Mouse (Mus musculus) forebrain, embryonic 15.5 days (tissue): ENCODE measurements around the gene Lrrc23. TPM values are rescaled to one million over a fixed set of nuclear protein-coding genes. Genes with fewer than 3 reads are reported as not detected.
"Not testable (repeated sequence)": the region's sequence is repeated elsewhere in the genome, so short reads cannot be mapped to it uniquely, and the experiment has no call there.

Experiments
- ATAC-seq: fragments of 200-750 bp; cut with Nextera tagmentation; replicated peaks from 2 replicates; pipeline ENCODE4 v1.8.0; 2017; ENCODE audit warnings: mild to moderate bottlenecking, moderate TSS enrichment, moderate library complexity
- H3K27ac ChIP-seq: fragments of 300-500 bp; sonication (generic); replicated peaks from 2 replicates; pipeline ENCODE4 v1.5.1; 2015; ENCODE audit warnings: mild to moderate bottlenecking, inconsistent platforms
- H3K27me3 ChIP-seq: fragments of 300-500 bp; sonication (generic); 2 replicates; pipeline ENCODE4 v1.6.1; 2015; ENCODE audit warnings: inconsistent platforms
- H3K36me3 ChIP-seq: fragments of 300-500 bp; sonication (generic); 2 replicates; pipeline ENCODE4 v1.6.1; 2015; ENCODE audit warnings: mild to moderate bottlenecking, inconsistent platforms
- H3K4me1 ChIP-seq: fragments of 300-500 bp; sonication (generic); 2 replicates; pipeline ENCODE4 v1.6.1; 2015; ENCODE audit warnings: inconsistent platforms
- H3K4me2 ChIP-seq: fragments of 300-500 bp; sonication (generic); replicated peaks from 2 replicates; pipeline ENCODE4 v1.6.1; 2015; ENCODE audit warnings: mild to moderate bottlenecking, inconsistent platforms
- H3K4me3 ChIP-seq: fragments of 300-500 bp; sonication (generic); 2 replicates; pipeline ENCODE4 v1.5.1; 2015; ENCODE audit warnings: mild to moderate bottlenecking, inconsistent platforms
- H3K9ac ChIP-seq: fragments of 300-500 bp; sonication (generic); replicated peaks from 2 replicates; pipeline ENCODE4 v1.6.1; 2015; ENCODE audit warnings: mild to moderate bottlenecking, inconsistent platforms
- H3K9me3 ChIP-seq: fragments of 300-500 bp; sonication (generic); 2 replicates; pipeline ENCODE4 v1.6.1; 2016; ENCODE audit warnings: inconsistent platforms
- WGBS: fragments of 180-500 bp; shearing (Covaris S2); methylation state at CpG from one replicate; pipeline ENCODE4 v1.1.7; 2015; ENCODE audit warnings: mixed read lengths; 5-methylcytosine and 5-hydroxymethylcytosine counted together
- polyA plus RNA-seq: library from polyadenylated mRNA; unstranded; fragments of >200 nt; fragmentation: Nextera tagmentation; extraction: Ambion mirVana; gene quantifications from 2 replicates; pipeline ENCODE4 v1.2.1, GENCODE M21; 2015

The Lrrc23 gene
- polyA plus RNA-seq, 1 experiment from 2014 or later = 4.8 TPM

- no peaks in the 10 kb centered on the region for H3K27me3 ChIP-seq
- ATAC-seq = no peak
- peaks cover 53% of the 10 kb centered on the region for H3K4me1 ChIP-seq
- peaks cover 16% of the 10 kb centered on the region for H3K36me3 ChIP-seq
- peak overlapping the region; percentile 70 for H3K27ac ChIP-seq
- H3K4me3 ChIP-seq = peak overlapping the region; percentile 52
- no peaks in the 10 kb centered on the region for H3K9me3 ChIP-seq
- peak overlapping the region; percentile 67 for H3K4me2 ChIP-seq
- WGBS = 13% methylated on average over 9 of the region's 9 CpGs
- H3K9ac ChIP-seq = peak overlapping the region; percentile 58
Measured at GRCm38 (mm10) chr6:124812848-124813247, 33.3 kb upstream of the Lrrc23 start.

GRCm38 (mm10) chr6:124811701-124812560, 32.4 kb upstream of the Lrrc23 start:
- Histone ChIP-seq H3K27me3 (no peaks in the 10 kb centered on the region), H3K9ac (no peak overlapping the region), H3K4me3 (peak overlapping the region; percentile 52), H3K9me3 (no peaks in the 10 kb centered on the region), H3K4me1 (peaks cover 53% of the 10 kb centered on the region), H3K4me2 (peak overlapping the region; percentile 67), H3K27ac (no peak overlapping the region), H3K36me3 (peaks cover 7% of the 10 kb centered on the region; the same call in 1 of the 2 replicates)
- no peak for ATAC-seq
- 84% methylated on average over 24 of the region's 24 CpGs for WGBS

- Histone ChIP-seq H3K36me3 (0 out of 2 replicates have a peak, but pooled peaks cover 1% of the 10 kb centered on the region), H3K27ac (no peak overlapping the region), H3K4me3 (no peak overlapping the region), H3K27me3 (no peaks in the 10 kb centered on the region), H3K4me1 (peaks cover 56% of the 10 kb centered on the region), H3K4me2 (no peak overlapping the region), H3K9me3 (no peaks in the 10 kb centered on the region), H3K9ac (no peak overlapping the region)
- no peak for ATAC-seq
- WGBS = 90% methylated on average over 4 of the region's 4 CpGs
Measured at GRCm38 (mm10) chr6:124811403-124811665, 31.8 kb upstream of the Lrrc23 start.

- WGBS = 82% methylated on average over 11 of the region's 11 CpGs
- H3K4me1 ChIP-seq = peaks cover 62% of the 10 kb centered on the region
- H3K36me3 ChIP-seq, H3K9ac ChIP-seq, H3K4me3 ChIP-seq, H3K9me3 ChIP-seq, ATAC-seq, H3K27me3 ChIP-seq, H3K27ac ChIP-seq, H3K4me2 ChIP-seq: not testable (repeated sequence)
Measured at GRCm38 (mm10) chr6:124810566-124811402, 31.3 kb upstream of the Lrrc23 start.

- 42% methylated on average over 14 of the region's 14 CpGs for WGBS
- peak overlapping the region; percentile 49 for H3K4me3 ChIP-seq
- peaks cover 66% of the 10 kb centered on the region for H3K4me1 ChIP-seq
- peak overlapping the region; percentile 49 for H3K9ac ChIP-seq
- peak overlapping the region; percentile 71 for H3K27ac ChIP-seq
- no peak for ATAC-seq
- H3K4me2 ChIP-seq = peak overlapping the region; percentile 95
- H3K9me3 ChIP-seq = no peaks in the 10 kb centered on the region
- H3K36me3 ChIP-seq = no peaks in the 10 kb centered on the region
- H3K27me3 ChIP-seq = no peaks in the 10 kb centered on the region
Measured at GRCm38 (mm10) chr6:124809775-124810538, 30.4 kb upstream of the Lrrc23 start.

GRCm38 (mm10) chr6:124809052-124809774, 29.7 kb upstream of the Lrrc23 start:
- peaks cover 58% of the 10 kb centered on the region for H3K4me1 ChIP-seq
- H3K27ac ChIP-seq = peak overlapping the region; percentile 71
- no peaks in the 10 kb centered on the region for H3K9me3 ChIP-seq
- H3K4me3 ChIP-seq = peak overlapping the region; percentile 49
- no peaks in the 10 kb centered on the region for H3K27me3 ChIP-seq
- WGBS = under 1% methylated on average over 35 of the region's 35 CpGs
- 0 out of 2 replicates have a peak, but pooled peaks have one; percentile 0 for ATAC-seq
- peak overlapping the region; percentile 49 for H3K9ac ChIP-seq
- no peaks in the 10 kb centered on the region for H3K36me3 ChIP-seq
- H3K4me2 ChIP-seq = peak overlapping the region; percentile 95

- no peaks in the 10 kb centered on the region for H3K36me3 ChIP-seq
- H3K4me2 ChIP-seq = peak within 1 kb of the TSS; percentile 95
- H3K27ac ChIP-seq = peak within 1 kb of the TSS; percentile 71
- H3K9me3 ChIP-seq = no peaks in the 10 kb centered on the region
- H3K27me3 ChIP-seq = no peaks in the 10 kb centered on the region
- no peak; the same call in 1 of the 2 replicates for ATAC-seq
- peak within 1 kb of the TSS; percentile 49 for H3K4me3 ChIP-seq
- WGBS = 3% methylated on average over 29 of the region's 29 CpGs
- H3K9ac ChIP-seq = peak within 1 kb of the TSS; percentile 49
- peaks cover 57% of the 10 kb centered on the region for H3K4me1 ChIP-seq
Measured at GRCm38 (mm10) chr6:124808358-124809012, 29.0 kb upstream of the Lrrc23 start, which contains the start of gene Spsb2. Spsb2 (plus strand) TSS chr6:124808661.

- H3K4me2 ChIP-seq = peak overlapping the region; percentile 95
- 0 out of 2 replicates have a peak overlapping the region, but pooled peaks have one; percentile 49 for H3K9ac ChIP-seq
- WGBS = 88% methylated on average over 6 of the region's 6 CpGs
- H3K36me3 ChIP-seq = no peaks in the 10 kb centered on the region
- no peaks in the 10 kb centered on the region for H3K27me3 ChIP-seq
- peak overlapping the region; percentile 49 for H3K4me3 ChIP-seq
- ATAC-seq = no peak
- H3K4me1 ChIP-seq = peaks cover 53% of the 10 kb centered on the region
- H3K9me3 ChIP-seq = no peaks in the 10 kb centered on the region
- H3K27ac ChIP-seq = peak overlapping the region; percentile 8; the same call in 1 of the 2 replicates
Measured at GRCm38 (mm10) chr6:124807986-124808357, 28.4 kb upstream of the Lrrc23 start.

GRCm38 (mm10) chr6:124807366-124807765, 27.8 kb upstream of the Lrrc23 start:
- ATAC-seq = no peak
- Histone ChIP-seq H3K27ac (no peak overlapping the region), H3K9ac (no peak overlapping the region), H3K4me2 (no peak overlapping the region), H3K4me1 (peaks cover 47% of the 10 kb centered on the region), H3K36me3 (no peaks in the 10 kb centered on the region), H3K27me3 (no peaks in the 10 kb centered on the region), H3K4me3 (no peak overlapping the region), H3K9me3 (no peaks in the 10 kb centered on the region)
- WGBS = 92% methylated on average over 4 of the region's 4 CpGs

- WGBS = 66% methylated on average over 7 of the region's 7 CpGs
- no peaks in the 10 kb centered on the region for H3K27me3 ChIP-seq
- H3K9ac ChIP-seq = no peak overlapping the region
- H3K27ac ChIP-seq = peak overlapping the region; percentile 87
- peaks cover 39% of the 10 kb centered on the region for H3K4me1 ChIP-seq
- no peak for ATAC-seq
- H3K36me3 ChIP-seq = no peaks in the 10 kb centered on the region
- no peaks in the 10 kb centered on the region for H3K9me3 ChIP-seq
- H3K4me3 ChIP-seq = peak overlapping the region; percentile 46; the same call in 1 of the 2 replicates
- H3K4me2 ChIP-seq = peak overlapping the region; percentile 76
Measured at GRCm38 (mm10) chr6:124806446-124807140, 27.1 kb upstream of the Lrrc23 start.
